Mouse (Mus musculus) intestine, embryonic 15.5 days (tissue): Measurements from ENCODE around the gene Nle1. TPM values are rescaled to one million over a fixed set of nuclear protein-coding genes. Genes with fewer than 3 reads are reported as not detected.

Source experiments
- ATAC-seq: fragments of 200-750 bp; cut with Nextera tagmentation; 2 replicates; pipeline ENCODE4 v1.8.0; 2017; ENCODE audit warnings: moderate TSS enrichment, moderate library complexity
- H3K27ac ChIP-seq: fragments of 300-500 bp; sonication (generic); 2 replicates; pipeline ENCODE4 v1.5.1; 2015; ENCODE audit warnings: mild to moderate bottlenecking, inconsistent platforms
- H3K27me3 ChIP-seq: fragments of 300-500 bp; sonication (generic); replicated peaks from 2 replicates; pipeline ENCODE4 v1.6.1; 2015; ENCODE audit warnings: inconsistent platforms
- H3K36me3 ChIP-seq: fragments of 300-500 bp; sonication (generic); 2 replicates; pipeline ENCODE4 v1.6.1; 2015; ENCODE audit warnings: inconsistent platforms
- H3K4me1 ChIP-seq: fragments of 300-500 bp; sonication (generic); replicated peaks from 2 replicates; pipeline ENCODE4 v1.6.1; 2015; ENCODE audit warnings: inconsistent platforms
- H3K4me2 ChIP-seq: fragments of 300-500 bp; sonication (generic); replicated peaks from 2 replicates; pipeline ENCODE4 v1.6.1; 2015; ENCODE audit warnings: mild to moderate bottlenecking, inconsistent platforms
- H3K4me3 ChIP-seq: fragments of 300-500 bp; sonication (generic); replicated peaks from 2 replicates; pipeline ENCODE4 v1.5.1; 2015; ENCODE audit warnings: inconsistent platforms
- H3K9ac ChIP-seq: fragments of 300-500 bp; sonication (generic); 2 replicates; pipeline ENCODE4 v1.6.1; 2015; ENCODE audit warnings: inconsistent platforms
- H3K9me3 ChIP-seq: fragments of 300-500 bp; sonication (generic); 2 replicates; pipeline ENCODE4 v1.6.1; 2016; ENCODE audit warnings: inconsistent platforms
- WGBS: fragments of 180-500 bp; shearing (Covaris S2); methylation state at CpG from one replicate; pipeline ENCODE4 v1.1.7; 2015; 5-methylcytosine and 5-hydroxymethylcytosine counted together
- polyA plus RNA-seq: library from polyadenylated mRNA; unstranded; fragments of >200 nt; fragmentation: Nextera tagmentation; extraction: Ambion mirVana; gene quantifications from 2 replicates; pipeline ENCODE4 v1.2.1, GENCODE M21; 2015

Gene Nle1
- polyA plus RNA-seq, result 29.9 and 31.7 TPM in 2 replicates

- ATAC-seq, result peak; percentile 88
- 1% methylated on average over 72 of the region's 73 CpGs for whole genome bisulfite sequencing
Observed at GRCm38 (mm10) chr11:82907651-82908607, at the start of gene Nle1. Gene Nle1, minus strand, starts transcription at chr11:82908411.

GRCm38 (mm10) chr11:82956925-82957324 lies 48.7 kb upstream of the Nle1 start:
- Histone ChIP-seq H3K27ac (no peak overlapping the region), H3K27me3 (peaks cover 7% of the 10 kb centered on the region), H3K4me2 (no peak overlapping the region), H3K4me3 (no peak overlapping the region), H3K36me3 (no peaks in the 10 kb centered on the region), H3K9ac (no peak overlapping the region), H3K9me3 (no peaks in the 10 kb centered on the region), H3K4me1 (0 out of 2 replicates have a peak, but pooled peaks cover 2% of the 10 kb centered on the region)
- WGBS, result 70% methylated on average over 10 of the region's 10 CpGs
- ATAC-seq, result no peak

More at GRCm38 (mm10) chr11:82907651-82908607, at the start of gene Nle1:
- Histone ChIP-seq H3K9ac (peak within 1 kb of the TSS; percentile 75), H3K4me1 (peaks cover 6% of the 10 kb centered on the region), H3K27ac (no peak within 1 kb of the TSS), H3K9me3 (no peaks in the 10 kb centered on the region), H3K36me3 (peaks cover 25% of the 10 kb centered on the region), H3K4me3 (peak within 1 kb of the TSS; percentile 84), H3K4me2 (peak within 1 kb of the TSS; percentile 81), H3K27me3 (no peaks in the 10 kb centered on the region)

- Histone ChIP-seq H3K9me3 (no peaks in the 10 kb centered on the region), H3K4me1 (0 out of 2 replicates have a peak, but pooled peaks cover 2% of the 10 kb centered on the region), H3K4me2 (no peak overlapping the region), H3K27ac (no peak overlapping the region), H3K9ac (no peak overlapping the region), H3K4me3 (no peak overlapping the region), H3K36me3 (no peaks in the 10 kb centered on the region), H3K27me3 (peaks cover 22% of the 10 kb centered on the region)
- WGBS, result 63% methylated on average over 6 of the region's 6 CpGs
- no peak for ATAC-seq
Observed at GRCm38 (mm10) chr11:82954631-82955030, 46.4 kb upstream of the Nle1 start.

- 0 out of 2 replicates have a peak overlapping the region, but pooled peaks have one; percentile 14 for H3K4me3 ChIP-seq
- ATAC-seq, result no peak
- H3K27ac ChIP-seq, result no peak overlapping the region
- H3K9ac ChIP-seq, result no peak overlapping the region
- 0 out of 2 replicates have a peak, but pooled peaks cover 2% of the 10 kb centered on the region for H3K4me1 ChIP-seq
- H3K36me3 ChIP-seq, result no peaks in the 10 kb centered on the region
- peak overlapping the region; percentile 21; the same call in 1 of the 2 replicates for H3K4me2 ChIP-seq
- peaks cover 25% of the 10 kb centered on the region for H3K27me3 ChIP-seq
- 60% methylated on average over 9 of the region's 9 CpGs for WGBS
- H3K9me3 ChIP-seq, result no peaks in the 10 kb centered on the region
Observed at GRCm38 (mm10) chr11:82952612-82953542, 44.7 kb upstream of the Nle1 start.

- 6% methylated on average over 28 of the region's 28 CpGs for WGBS
- Histone ChIP-seq H3K27me3 (peaks cover 25% of the 10 kb centered on the region), H3K27ac (no peak overlapping the region), H3K9ac (0 out of 2 replicates have a peak overlapping the region, but pooled peaks have one; percentile 8), H3K36me3 (no peaks in the 10 kb centered on the region), H3K4me1 (0 out of 2 replicates have a peak, but pooled peaks cover 2% of the 10 kb centered on the region), H3K9me3 (no peaks in the 10 kb centered on the region), H3K4me2 (peak overlapping the region; percentile 21), H3K4me3 (0 out of 2 replicates have a peak overlapping the region, but pooled peaks have one; percentile 14)
- ATAC-seq, result no peak
Observed at GRCm38 (mm10) chr11:82951865-82952611, 43.8 kb upstream of the Nle1 start.

GRCm38 (mm10) chr11:82950736-82951481 lies 42.7 kb upstream of the Nle1 start, which contains the start of gene Slfn5:
Gene Slfn5, plus strand, starts transcription at chr11:82951349.
- 13% methylated on average over 10 of the region's 10 CpGs for WGBS
- ATAC-seq, result no peak
- H3K36me3 ChIP-seq, result no peaks in the 10 kb centered on the region
- H3K9ac ChIP-seq, result 0 out of 2 replicates have a peak within 1 kb of the TSS, but pooled peaks have one; percentile 8
- 0 out of 2 replicates have a peak, but pooled peaks cover 2% of the 10 kb centered on the region for H3K4me1 ChIP-seq
- peak within 1 kb of the TSS; percentile 21 for H3K4me2 ChIP-seq
- peaks cover 25% of the 10 kb centered on the region for H3K27me3 ChIP-seq
- H3K4me3 ChIP-seq, result 0 out of 2 replicates have a peak within 1 kb of the TSS, but pooled peaks have one; percentile 14
- no peaks in the 10 kb centered on the region for H3K9me3 ChIP-seq
- no peak within 1 kb of the TSS for H3K27ac ChIP-seq

GRCm38 (mm10) chr11:82949036-82949435 lies 40.8 kb upstream of the Nle1 start:
- Histone ChIP-seq H3K9ac (no peak overlapping the region), H3K4me2 (no peak overlapping the region), H3K4me3 (no peak overlapping the region), H3K36me3 (no peaks in the 10 kb centered on the region), H3K9me3 (no peaks in the 10 kb centered on the region), H3K27me3 (peaks cover 25% of the 10 kb centered on the region), H3K27ac (no peak overlapping the region), H3K4me1 (0 out of 2 replicates have a peak, but pooled peaks cover 2% of the 10 kb centered on the region)
- WGBS, result 84% methylated on average over 9 of the region's 9 CpGs
- no peak for ATAC-seq

GRCm38 (mm10) chr11:82947457-82947856 lies 39.2 kb upstream of the Nle1 start:
- H3K4me3 ChIP-seq, result no peak overlapping the region
- H3K36me3 ChIP-seq, result no peaks in the 10 kb centered on the region
- ATAC-seq, result no peak
- WGBS, result 49% methylated on average over 4 of the region's 4 CpGs
- no peak overlapping the region for H3K4me2 ChIP-seq
- no peak overlapping the region for H3K9ac ChIP-seq
- no peaks in the 10 kb centered on the region for H3K9me3 ChIP-seq
- no peak overlapping the region for H3K27ac ChIP-seq
- H3K4me1 ChIP-seq, result 0 out of 2 replicates have a peak, but pooled peaks cover 2% of the 10 kb centered on the region
- peaks cover 23% of the 10 kb centered on the region for H3K27me3 ChIP-seq

GRCm38 (mm10) chr11:82945636-82946035 lies 37.4 kb upstream of the Nle1 start:
- Histone ChIP-seq H3K27ac (no peak overlapping the region), H3K36me3 (no peaks in the 10 kb centered on the region), H3K4me1 (no peaks in the 10 kb centered on the region), H3K9ac (no peak overlapping the region), H3K9me3 (no peaks in the 10 kb centered on the region), H3K27me3 (peaks cover 7% of the 10 kb centered on the region), H3K4me2 (no peak overlapping the region), H3K4me3 (no peak overlapping the region)
- ATAC-seq, result no peak
- WGBS, result 42% methylated on average over 2 of the region's 2 CpGs

- Histone ChIP-seq H3K9me3 (no peaks in the 10 kb centered on the region), H3K4me3 (no peak overlapping the region), H3K4me1 (no peaks in the 10 kb centered on the region), H3K36me3 (no peaks in the 10 kb centered on the region), H3K9ac (no peak overlapping the region), H3K27ac (no peak overlapping the region), H3K4me2 (no peak overlapping the region), H3K27me3 (0 out of 2 replicates have a peak, but pooled peaks cover 2% of the 10 kb centered on the region)
- 48% methylated on average over 6 of the region's 6 CpGs for WGBS
- no peak for ATAC-seq
Observed at GRCm38 (mm10) chr11:82943336-82943735, 35.1 kb upstream of the Nle1 start.
